Mouse (Mus musculus): ENCODE data around the gene Hoxc4.

Hoxc4 gene

DNA sequence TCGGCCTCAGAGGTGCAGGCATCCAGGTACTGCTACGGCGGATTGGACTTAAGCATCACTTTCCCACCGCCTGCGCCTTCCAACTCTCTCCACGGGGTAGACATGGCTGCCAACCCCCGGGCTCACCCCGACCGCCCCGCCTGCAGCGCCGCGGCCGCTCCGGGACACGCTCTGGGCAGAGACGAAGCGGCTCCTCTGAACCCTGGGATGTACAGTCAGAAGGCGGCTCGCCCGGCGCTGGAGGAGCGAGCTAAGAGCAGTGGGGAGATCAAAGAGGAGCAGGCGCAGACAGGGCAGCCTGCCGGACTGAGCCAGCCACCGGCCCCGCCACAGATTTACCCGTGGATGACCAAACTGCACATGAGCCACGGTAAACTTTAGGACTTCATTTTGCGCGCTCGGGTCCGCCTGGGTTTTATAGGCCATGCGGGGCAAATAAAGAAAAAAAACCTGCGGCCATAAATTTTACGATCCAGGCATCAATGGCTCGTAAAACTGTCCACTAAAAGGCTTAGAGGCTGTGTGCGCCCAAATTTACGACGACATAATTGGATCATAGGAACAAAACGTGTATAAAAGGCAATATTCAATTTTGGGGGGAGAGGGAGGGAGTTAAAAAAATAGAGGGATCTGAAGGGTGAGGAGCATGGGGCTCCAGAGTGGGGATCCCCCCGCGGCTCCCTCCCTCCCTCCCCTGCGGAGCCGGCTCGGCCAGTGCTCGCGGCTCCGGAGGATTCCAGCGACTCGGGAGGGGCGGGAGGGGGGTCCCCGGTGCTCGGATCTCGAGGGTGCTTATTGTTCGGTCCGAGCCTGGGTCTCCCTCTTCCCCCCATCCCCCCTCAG lies 4.3 kb upstream of the Hoxc4 start:
- DNase-seq = no peak

DNA sequence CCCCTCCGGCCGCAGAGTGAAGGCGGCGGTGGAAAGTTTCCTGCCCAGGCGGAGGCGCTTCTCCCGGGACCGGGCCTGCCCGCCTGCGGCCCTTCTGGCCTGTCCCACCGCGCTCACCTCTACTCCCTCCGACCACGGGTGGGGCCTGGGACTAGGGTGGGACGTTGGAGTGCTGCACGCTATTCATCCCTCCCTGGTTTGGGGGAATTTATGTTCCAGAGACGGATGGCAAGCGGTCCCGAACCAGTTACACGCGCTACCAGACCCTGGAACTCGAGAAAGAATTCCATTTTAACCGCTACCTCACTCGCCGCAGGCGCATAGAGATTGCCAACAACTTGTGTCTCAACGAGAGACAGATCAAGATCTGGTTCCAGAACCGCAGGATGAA lies 3.7 kb upstream of the Hoxc4 start:
- DNase-seq = no peak

DNA sequence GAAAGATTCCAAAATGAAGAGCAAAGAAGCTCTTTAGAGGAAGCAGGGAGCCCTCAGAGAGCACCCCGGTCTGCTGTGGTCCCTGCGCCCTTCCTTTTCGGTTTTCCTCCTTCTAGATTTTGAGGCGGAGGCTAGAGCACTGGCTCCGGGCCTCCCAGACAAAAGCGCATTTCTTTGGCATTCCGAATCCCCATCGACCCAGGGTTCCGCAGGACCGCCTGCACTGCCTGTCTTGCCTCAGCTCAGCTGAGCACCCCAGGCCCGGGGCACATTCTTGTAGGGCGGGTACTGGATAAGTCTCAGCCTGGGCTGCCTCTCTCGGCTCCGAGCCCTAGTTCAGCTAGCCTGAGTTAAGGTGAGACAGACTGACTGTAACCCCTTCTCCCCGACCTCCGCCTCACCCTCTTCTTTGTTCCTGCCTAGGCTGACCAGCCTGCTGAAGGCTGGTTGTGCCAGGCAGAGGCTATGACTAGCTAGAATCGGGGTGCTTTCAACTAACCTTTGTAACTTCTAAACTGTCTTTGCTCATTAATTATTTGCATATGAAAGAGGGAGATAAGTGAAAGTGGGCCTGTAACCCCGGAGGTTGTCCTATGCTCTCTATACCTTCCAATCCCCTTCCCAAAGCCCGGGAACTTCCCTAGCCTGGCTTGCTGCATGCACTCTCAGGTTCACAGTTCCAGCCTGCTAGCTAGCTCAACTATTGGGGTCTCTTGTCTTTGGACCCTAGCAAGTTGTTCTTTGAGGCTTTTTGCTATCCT lies 3.1 kb upstream of the Hoxc4 start:
- DNase-seq = no peak

DNA sequence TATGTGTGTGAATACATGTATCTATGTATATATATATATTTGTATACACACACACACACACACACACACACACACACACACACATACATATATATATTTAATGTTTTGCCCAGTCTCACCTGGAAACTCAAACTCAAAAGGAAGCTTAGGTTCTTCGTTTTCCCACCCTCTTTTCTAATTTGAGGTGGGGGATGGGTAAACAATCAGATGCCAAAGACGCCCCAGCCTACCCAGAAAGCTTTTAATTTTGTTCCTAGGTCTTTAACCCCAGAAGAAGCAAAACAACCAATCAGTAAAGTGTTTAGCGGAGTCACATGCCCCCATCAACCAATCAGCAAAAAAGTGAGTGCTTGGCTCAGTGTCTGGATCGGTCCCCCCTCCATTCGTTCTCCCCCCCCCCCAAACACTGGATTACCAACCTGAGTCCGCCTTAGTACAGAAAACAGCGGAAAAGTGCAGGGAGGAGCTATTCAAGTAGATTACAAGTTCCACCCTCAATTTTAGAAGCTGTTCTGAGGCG lies 2.2 kb downstream of the Hoxc4 start:
- no peak for DNase-seq

DNA sequence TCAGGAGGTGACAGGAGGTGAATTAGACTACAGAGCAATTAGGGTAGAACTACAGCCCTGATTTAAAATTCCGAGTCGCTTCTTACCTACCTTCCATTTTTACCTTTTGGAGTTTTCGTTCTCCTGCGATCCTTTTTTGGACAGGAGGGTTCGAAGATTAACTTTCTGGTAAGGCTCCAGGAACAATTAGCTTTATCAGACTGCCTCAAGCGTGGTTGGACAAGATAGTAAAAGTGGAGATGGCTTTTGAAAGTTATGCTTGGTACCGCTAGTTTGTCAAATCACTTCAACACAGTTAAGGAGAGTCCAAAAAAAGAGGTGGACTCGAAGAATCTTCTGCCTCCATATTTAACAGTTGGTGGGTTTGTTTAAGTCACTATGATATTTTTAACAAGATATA lies 2.8 kb downstream of the Hoxc4 start:
- no peak for DNase-seq

DNA sequence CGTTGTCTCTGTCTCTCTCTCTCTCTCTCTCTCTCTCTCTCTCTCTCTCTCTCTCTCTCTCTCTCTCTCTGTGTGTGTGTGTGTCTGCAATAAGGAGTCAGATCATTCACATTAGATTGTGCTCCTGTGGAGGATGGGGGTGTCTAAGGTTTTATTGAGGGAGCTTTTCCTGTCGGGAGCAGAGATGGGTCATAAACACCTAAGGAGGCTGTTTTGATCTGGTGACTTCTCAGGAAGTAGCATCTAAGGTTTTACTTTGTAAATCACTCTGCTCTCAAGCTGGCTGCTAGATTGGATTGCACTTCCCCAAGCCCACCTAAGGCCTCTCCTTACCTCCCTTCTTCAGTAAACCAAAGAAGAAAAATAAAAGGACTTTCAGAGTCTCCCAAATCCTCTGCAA lies 5.4 kb downstream of the Hoxc4 start:
- DNase-seq = no peak

DNA sequence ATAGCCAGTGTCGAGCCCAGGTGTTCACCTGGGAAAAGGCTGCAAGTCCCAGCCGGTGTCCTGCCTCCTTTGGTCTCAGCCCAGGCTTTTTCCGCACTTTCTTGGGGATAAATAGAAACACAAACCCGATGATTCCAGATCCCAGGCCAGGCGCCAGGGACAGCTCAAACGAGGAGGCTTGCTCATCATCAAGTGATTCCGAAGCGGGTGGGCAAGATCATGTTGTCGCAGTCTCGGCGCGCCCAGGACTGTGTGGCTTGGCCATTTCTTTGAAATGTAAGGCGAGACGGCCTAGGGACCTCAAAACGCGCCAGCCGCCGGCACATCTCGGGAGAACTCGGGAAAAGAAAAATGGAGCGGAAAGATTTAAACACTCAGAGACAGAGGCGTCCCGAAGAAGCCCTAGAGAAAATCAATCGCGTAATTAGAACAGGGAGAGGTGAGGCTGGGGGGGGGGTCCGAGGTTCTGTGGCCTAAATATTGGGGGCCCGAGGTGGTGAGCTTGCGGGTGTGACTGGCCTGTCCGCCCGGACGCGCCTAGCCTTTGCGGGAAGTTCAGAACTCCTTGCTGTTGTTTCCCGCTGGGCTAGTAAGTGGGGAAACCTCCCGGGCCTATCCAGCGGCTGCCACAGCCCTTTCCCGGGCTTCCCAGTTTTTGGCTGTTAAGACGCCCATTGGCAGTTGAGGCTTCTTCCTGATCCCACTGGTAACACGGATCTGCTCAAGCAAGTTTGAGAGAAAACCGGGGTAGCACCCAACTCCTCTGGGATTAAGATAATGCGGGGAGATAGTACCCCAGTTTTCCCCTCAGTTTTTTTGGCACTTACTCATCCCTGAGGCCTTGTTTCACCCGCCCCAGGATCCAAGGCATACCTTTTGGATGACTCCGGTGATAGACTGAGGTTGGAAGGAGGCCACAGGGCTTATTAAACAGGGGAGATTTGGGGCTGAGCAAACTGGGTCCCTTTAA lies 8.8 kb downstream of the Hoxc4 start:
- DNase-seq = no peak

DNA sequence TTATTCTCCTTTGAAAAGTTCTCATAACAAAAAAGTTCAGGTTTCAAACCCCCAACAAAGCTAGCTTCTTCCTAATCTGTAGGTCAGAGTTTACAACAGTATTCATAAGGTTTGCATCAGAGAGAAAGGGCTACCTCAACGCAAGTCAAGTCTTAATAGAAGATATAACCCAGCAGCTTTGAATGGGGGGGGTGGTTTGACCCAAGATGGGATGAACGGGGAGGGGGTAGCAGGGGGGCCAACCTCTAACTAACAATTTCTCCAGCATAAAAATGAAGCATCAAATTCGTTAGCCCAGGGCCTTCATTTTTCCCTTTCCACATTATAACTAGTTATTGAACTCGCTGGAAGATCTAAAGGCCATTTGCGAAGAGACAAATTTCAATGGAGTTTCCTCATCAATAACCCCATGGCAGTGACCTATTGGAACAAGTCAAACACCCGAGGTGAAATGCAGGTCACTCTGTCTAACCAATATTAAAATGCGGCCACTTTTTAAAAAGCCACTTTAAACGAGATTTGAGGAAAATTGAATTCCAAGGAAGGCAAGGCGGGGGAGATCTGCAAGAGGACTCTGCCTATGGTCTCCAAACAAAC lies 10.3 kb downstream of the Hoxc4 start:
- no peak for DNase-seq

DNA sequence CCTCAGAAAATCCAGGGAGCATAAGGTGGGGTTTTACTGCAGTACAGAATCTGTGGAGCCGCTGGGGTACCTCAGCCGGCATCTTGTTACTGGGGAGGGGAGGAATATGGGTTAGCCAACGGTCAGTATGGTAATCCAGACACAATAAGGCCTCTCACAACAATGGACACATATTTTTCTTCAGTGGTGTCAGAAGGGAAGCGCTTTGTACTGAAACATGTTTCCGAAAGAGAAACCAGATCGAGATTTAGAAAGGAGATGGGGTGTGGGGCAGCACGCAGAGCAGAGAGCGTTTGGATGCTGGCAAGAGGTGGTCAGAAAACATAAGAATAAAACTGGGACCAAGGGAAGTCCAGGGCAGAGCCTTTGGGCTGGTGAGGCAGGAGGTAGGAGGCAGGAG lies 11.4 kb downstream of the Hoxc4 start:
- DNase-seq = no peak

DNA sequence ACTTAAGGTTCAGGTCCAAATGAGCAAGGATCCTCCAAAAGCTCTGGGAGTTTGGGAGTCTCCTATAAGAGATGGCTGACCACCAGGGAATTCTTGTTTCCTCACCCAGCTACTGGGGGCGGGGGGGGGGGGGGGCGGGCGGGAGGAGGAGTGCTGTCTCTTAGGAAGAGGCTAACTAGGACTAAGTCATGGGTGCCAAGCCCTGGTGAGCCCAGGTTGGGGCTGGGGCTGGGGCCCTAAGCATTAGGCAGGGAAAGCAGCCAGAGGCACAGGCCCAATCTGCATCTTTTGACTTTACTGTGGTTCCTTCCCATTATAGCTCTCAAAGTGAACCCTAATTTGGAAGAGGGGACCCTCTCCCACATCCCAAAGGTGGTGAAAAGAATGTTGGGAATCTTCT lies 13.4 kb downstream of the Hoxc4 start:
- no peak for DNase-seq

DNA sequence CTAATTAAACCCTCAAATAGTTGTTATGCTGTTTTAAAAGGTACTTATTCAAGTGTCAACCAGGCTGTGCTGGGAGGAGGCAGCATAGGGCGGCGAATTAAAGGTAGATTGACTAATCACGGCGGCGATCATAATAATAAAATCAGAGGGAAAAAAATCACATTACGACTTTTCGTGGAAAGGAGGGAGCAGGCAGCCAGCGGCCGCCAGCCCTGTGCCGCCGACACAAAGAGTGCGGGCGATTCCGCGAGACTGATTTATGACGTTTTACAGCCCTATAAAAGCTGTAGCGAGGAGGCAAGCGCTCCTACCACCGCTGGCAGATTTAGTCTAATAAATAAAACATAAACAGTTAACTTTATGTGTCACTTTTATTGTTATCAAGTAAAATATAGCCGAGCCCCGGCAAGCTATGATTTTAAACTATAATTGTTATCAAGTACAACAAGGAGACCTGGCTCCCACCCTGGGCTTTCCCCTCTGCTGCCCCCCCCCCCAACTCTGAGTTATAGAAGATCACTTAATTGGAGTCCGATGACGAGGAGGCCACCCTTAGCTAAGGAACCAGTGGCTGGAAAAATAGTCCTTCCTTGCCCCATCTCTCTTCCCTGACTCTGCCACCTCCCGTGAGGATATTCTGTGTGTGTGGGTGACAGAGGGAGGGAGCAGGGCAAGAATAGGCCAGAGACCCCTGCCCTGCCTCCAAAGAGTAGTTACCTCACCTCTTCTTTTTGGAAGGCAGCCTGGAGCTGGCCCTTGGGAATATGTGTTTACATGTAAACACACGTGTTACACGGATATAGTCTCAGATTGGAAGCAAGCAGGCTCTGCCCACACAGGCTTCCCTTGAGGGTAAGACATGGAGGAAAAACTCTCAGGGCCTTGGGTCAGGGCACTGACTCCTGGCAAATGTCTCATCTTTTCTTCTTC lies 14.2 kb downstream of the Hoxc4 start:
- DNase-seq = no peak

DNA sequence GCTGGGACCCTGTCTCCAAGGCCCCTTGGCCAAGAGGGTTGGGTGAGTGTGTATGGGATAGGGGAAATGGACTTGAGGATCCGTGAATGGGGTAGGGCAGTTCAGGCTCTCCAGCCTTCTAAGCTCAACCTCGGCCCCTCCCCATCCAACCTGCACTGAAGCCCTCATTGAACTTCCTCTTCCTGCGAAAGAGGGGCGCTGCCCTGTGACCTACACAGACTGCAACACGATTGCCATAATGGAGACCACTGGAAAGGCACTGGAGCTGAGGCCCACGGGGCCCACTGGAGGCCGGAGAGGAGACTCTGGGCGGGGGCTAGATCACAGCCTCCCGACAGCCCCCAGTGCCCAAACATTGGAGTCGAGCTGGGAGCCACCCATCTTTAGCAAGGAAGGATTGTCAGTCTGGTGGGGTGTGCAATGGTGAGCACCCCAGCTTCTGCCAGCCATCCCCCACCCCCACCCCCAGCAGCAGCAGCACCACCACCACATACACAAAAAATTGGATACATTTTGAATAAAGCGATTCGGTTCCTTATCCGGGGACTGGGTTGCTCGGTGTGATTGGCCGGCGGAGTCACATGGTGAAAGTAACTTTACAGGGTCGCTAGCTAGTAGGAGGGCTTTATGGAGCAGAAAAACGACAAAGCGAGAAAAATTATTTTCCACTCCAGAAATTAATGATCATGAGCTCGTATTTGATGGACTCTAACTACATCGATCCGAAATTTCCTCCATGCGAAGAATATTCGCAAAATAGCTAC lies 15.5 kb downstream of the Hoxc4 start:
- DNase-seq = no peak

DNA sequence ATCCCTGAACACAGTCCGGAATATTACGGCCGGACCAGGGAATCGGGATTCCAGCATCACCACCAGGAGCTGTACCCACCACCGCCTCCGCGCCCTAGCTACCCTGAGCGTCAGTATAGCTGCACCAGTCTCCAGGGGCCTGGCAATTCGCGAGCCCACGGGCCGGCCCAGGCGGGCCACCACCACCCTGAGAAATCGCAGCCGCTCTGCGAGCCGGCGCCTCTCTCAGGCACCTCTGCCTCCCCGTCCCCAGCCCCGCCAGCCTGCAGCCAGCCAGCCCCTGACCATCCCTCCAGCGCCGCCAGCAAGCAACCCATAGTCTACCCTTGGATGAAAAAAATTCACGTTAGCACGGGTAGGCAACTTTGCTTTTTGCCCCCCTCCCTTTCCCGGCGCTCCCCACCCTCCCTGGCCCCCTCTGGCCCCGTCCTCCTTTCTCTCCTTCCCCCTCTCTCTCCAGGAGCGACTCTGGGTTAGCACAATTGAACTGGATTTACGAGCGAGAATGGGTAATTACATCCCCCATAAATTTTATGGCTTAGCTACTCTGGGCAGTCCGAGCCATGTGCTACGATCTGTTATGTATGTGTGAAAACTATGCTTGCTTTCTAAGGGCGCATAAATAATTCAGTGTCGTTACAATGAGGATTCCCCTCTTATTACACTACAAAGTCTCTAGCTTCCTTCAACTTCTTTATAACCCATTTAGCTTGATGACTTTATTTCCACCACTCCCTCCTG lies 16.2 kb downstream of the Hoxc4 start:
- DNase-seq = no peak

DNA sequence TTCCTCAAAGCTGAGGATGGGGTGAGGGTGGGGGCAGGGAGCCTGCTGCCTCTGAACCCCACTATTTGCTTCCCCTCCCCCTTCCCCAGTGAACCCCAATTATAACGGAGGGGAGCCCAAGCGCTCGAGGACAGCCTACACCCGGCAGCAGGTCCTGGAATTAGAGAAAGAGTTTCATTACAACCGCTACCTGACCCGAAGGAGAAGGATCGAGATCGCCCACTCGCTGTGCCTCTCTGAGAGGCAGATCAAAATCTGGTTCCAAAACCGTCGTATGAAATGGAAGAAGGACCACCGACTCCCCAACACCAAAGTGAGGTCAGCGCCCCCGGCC lies 16.8 kb downstream of the Hoxc4 start:
- DNase-seq = no peak

DNA sequence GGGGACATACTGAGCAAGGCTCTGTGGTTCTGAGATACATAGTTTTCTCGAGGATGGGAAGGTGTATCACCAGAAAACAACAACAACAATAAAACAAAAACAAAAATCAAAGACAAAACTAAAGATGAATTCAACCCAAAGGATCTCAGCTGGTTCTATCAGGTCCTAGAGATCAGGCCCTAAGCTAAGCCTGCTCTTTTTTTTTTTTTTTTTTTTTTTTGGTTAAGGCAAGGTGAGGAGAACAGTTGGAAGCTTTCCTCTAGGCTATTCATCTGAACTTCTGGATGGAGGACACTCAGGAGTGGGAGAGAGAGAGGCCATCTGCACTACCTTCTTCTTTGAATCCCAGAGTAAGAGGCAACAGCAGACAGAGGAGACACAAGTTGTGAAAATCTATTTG lies 18.8 kb downstream of the Hoxc4 start:
- no peak for DNase-seq

DNA sequence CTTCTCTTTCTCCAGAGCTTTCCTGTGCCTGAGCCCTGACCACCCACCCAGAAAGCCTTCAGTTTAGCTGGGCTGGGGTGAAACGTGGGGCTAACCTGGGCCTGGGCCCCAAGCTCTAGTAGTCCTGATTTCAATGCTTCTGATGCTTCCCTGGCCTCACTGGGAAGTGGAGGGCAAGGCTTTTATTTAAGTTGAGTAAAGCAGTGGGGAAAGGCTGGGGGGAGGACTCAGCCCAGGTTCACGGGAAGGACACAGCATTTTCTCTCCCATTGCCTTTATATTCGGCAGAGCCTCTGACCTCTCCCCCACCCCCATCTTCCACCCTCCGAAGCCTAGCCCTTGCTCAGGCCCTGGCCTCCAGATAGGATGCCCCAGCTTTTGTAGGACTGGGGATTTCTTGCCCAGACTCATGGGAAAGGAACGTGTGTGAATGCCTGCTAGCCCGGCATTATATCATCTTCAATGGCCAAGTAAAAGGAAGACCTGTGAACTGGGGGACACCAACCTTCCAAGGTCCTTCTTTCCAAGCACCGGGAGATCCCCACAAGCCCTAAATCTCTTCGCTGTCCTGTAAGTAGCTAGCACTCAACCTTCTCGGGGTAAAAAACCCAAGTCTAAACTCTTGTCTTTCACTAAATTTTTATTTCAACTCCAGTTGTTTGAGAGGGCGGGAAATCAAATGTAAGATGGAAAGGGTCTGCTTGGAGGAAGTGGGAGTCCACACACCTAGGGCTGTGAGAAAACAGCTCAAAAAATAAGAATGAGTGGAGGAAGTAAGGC lies 20.2 kb downstream of the Hoxc4 start:
- no peak for DNase-seq

DNA sequence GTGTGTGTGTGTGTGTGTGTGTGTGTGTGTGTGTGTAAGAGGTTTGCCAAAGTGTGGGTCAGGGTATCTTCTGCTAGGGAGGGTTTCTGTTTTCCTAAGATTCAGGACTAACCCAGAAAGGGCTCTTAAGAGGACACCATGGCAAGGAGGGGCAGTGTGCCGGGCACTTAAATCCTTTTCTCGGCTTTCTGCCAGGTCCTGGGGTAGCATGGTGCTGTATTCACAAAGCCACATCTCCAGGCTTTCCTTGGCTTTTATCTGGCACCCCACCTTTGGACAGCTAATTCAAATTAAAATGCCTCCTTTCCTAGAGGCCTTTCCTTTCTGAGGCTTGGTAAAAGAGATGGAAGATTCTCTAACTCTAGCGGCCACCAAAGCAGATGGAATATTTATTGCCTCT lies 20.9 kb downstream of the Hoxc4 start:
- no peak for DNase-seq

DNA sequence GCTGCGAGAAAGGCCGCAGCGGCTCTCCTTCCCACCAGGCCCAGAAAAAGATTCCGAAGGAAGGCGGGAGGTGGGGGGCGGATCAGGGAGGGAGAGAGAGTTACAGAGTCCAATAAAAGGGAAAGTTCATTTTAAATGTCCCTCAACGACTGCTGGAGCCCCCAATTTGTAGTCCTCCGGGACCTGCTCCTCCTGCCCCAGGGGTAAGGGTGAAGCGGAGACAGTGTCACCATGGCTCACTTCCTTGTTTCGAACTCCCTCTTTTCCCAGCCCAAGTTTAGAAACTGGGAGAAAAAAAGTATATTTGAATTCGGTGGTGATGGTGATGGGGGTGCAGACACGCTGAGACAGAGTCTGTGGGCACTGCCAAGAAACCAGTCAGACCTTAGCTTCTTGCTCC lies 21.9 kb downstream of the Hoxc4 start:
- DNase-seq = no peak

DNA sequence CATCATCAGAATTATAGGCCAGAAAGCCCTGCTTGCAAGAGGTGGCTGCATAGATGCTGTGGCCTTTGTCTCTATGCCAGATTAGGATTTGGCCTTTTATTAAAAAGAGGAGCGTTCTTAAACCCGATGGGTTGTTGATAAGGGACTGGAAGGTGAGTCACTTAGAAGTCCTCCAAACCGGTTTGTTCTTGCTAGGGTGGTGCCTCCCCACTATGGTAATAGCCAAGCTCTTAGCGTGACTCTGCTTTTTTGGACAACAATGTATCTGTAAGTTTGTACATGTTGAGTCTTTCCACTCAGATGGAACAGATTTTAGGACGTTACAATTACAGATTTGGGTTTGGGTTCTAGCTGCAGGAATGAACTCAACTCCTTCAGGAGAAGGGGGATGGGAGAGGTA lies 22.9 kb downstream of the Hoxc4 start:
- DNase-seq = no peak
